Mouse (Mus musculus) myocyte (in vitro differentiated cells): ENCODE data around the gene Fsd1l.

Source experiments
- CEBPB ChIP-seq: IDR thresholded peaks from 2 replicates; pipeline ENCODE4 v1.6.1; 2011; ENCODE audit warnings: mild to moderate bottlenecking, moderate library complexity; ENCODE audit not compliant: poor library complexity, insufficient read depth, severe bottlenecking
- E2F4 ChIP-seq: IDR thresholded peaks from one replicate; pipeline ENCODE4 v1.6.1; 2011; ENCODE audit warnings: mild to moderate bottlenecking, control low read depth, moderate library complexity; ENCODE audit not compliant: insufficient read depth
- MAX ChIP-seq: IDR thresholded peaks from one replicate; pipeline ENCODE4 v1.6.1; 2011; ENCODE audit warnings: low read depth, mild to moderate bottlenecking, control low read depth
- MYOD1 ChIP-seq, 3 experiments: IDR thresholded peaks; one replicate each; pipeline ENCODE4 v1.6.1; 2011; ENCODE audit warnings: control low read depth in 2 of 3, low read depth in 2 of 3, mild to moderate bottlenecking in 2 of 3, moderate library complexity in 1 of 3; ENCODE audit not compliant: insufficient read length in 2 of 3, control insufficient read depth in 1 of 3
- POLR2A ChIP-seq: IDR thresholded peaks from one replicate; pipeline ENCODE4 v1.6.1; 2011; ENCODE audit warnings: low read depth, mild to moderate bottlenecking, control low read depth, moderate library complexity; ENCODE audit not compliant: insufficient read length
- POLR2AphosphoS2 ChIP-seq: IDR thresholded peaks from one replicate; pipeline ENCODE4 v1.6.1; 2011; ENCODE audit warnings: low read depth, control low read depth; ENCODE audit not compliant: insufficient read length
- REST ChIP-seq: IDR thresholded peaks from one replicate; pipeline ENCODE4 v1.6.1; 2011; ENCODE audit warnings: mild to moderate bottlenecking, control low read depth, moderate library complexity; ENCODE audit not compliant: insufficient read depth, insufficient read length
- SRF ChIP-seq: IDR thresholded peaks from one replicate; pipeline ENCODE4 v1.6.1; 2011; ENCODE audit warnings: low read depth; ENCODE audit not compliant: control insufficient read depth, insufficient read length
- TCF3 ChIP-seq: IDR thresholded peaks from one replicate; pipeline ENCODE4 v1.6.1; 2011; ENCODE audit warnings: low read depth, control low read depth; ENCODE audit not compliant: insufficient read length
- USF1 ChIP-seq: IDR thresholded peaks from one replicate; pipeline ENCODE4 v1.6.1; 2011; ENCODE audit warnings: low read depth, mild to moderate bottlenecking, control low read depth, moderate library complexity

- TF ChIP-seq POLR2A = no peak
- TF ChIP-seq TCF3 = no peak
- TF ChIP-seq POLR2AphosphoS2 = no peak
- no peak for TF ChIP-seq CEBPB
- no peak for TF ChIP-seq REST
- no peak for TF ChIP-seq USF1
- TF ChIP-seq E2F4 = no peak
- no peak for TF ChIP-seq SRF
- TF ChIP-seq MYOD1 (IDR thresholded peaks at IDR 0.05; ENCODE audit: control insufficient read depth in 1 of 3, insufficient read length in 2 of 3, low read depth in 2 of 3) = no peak
- TF ChIP-seq MAX = no peak
These were observed 91.2 kb downstream of the Fsd1l start for GRCm38 (mm10) chr4:53722506-53722905.
